9 mouse cellular contexts compared by ENCODE assay signal in genomic region chr16:97804680-97805547, GRCm38 (mm10). TPM values are rescaled to one million over a fixed set of nuclear protein-coding genes. Genes with fewer than 3 reads are reported as not detected.
DNase-seq lines count a peak whose midpoint lies in the region; ATAC-seq and TF ChIP-seq lines count a peak whose summit lies in the region.
"Had no signal": no experiment of that assay in that cellular context is flagged by ENCODE, and none has a peak within 500 bp of the region (broad histone marks: within the 10 kb centered on the region; RNA-seq: fewer than 3 reads in every experiment).

No protein-coding gene starts in this region.

- no peak overlapping the region for H3K27ac ChIP-seq in embryonic facial prominence, embryonic 14.5 days (replicated peaks; ENCODE audit: low read depth, low read length)
- H3K27ac ChIP-seq in heart, postnatal 0 days (ENCODE audit: low read depth): no peak overlapping the region
- H3K27ac ChIP-seq: limb, embryonic 13.5 days had no signal

- no peaks in the 10 kb centered on the region for H3K4me1 ChIP-seq in E14TG2a.4 (replicated peaks; ENCODE audit: low read depth, low read length)
- H3K4me1 ChIP-seq in embryonic facial prominence, embryonic 14.5 days (ENCODE audit: control insufficient read depth, insufficient read depth, low read length): no peaks in the 10 kb centered on the region
- H3K4me1 ChIP-seq in heart, postnatal 0 days (ENCODE audit: control insufficient read depth, insufficient read depth): no peaks in the 10 kb centered on the region
- H3K4me1 ChIP-seq in lung, adult 2 months (ENCODE audit: control insufficient read depth, insufficient read depth, low read length): no peaks in the 10 kb centered on the region
- H3K4me1 ChIP-seq: limb, embryonic 13.5 days had no signal

- no peak for TF ChIP-seq EP300 in heart, postnatal 0 days (IDR thresholded peaks at IDR 0.05; ENCODE audit: low read depth)

- H3K9ac ChIP-seq in embryonic facial prominence, embryonic 14.5 days (ENCODE audit: low read depth, low read length): no peak overlapping the region
- no peak overlapping the region for H3K9ac ChIP-seq in heart, postnatal 0 days (replicated peaks; ENCODE audit: low read depth, low read length)
- H3K9ac ChIP-seq: limb, embryonic 13.5 days had no signal

- H3K4me3 ChIP-seq in E14TG2a.4 (replicated peaks; ENCODE audit: low read length): no peak overlapping the region
- H3K4me3 ChIP-seq in embryonic facial prominence, embryonic 14.5 days (ENCODE audit: low read depth, low read length): no peak overlapping the region
- no peak overlapping the region for H3K4me3 ChIP-seq in heart, postnatal 0 days (ENCODE audit: low read depth, low read length)
- no peak overlapping the region for H3K4me3 ChIP-seq in lung, adult 2 months (replicated peaks; ENCODE audit: extremely low read depth, low read depth, low read length)
- H3K4me3 ChIP-seq: limb, embryonic 13.5 days had no signal

- H3K9me3 ChIP-seq in E14TG2a.4 (ENCODE audit: low read length): no peaks in the 10 kb centered on the region
- H3K9me3 ChIP-seq in embryonic facial prominence, embryonic 14.5 days (ENCODE audit: control insufficient read depth, low read length): no peaks in the 10 kb centered on the region
- H3K9me3 ChIP-seq in heart, postnatal 0 days (replicated peaks; ENCODE audit: control insufficient read depth, low read length): no peaks in the 10 kb centered on the region
- H3K9me3 ChIP-seq: limb, embryonic 13.5 days had no signal

- TF ChIP-seq CTCF in E14TG2a.4 (conservative IDR thresholded peaks at IDR 0.05; ENCODE audit: low read length): peak; percentile 50
- TF ChIP-seq CTCF in heart, postnatal 0 days (IDR thresholded peaks at IDR 0.05; ENCODE audit: low read depth): peak; percentile 84
- TF ChIP-seq CTCF in lung, adult 2 months (IDR thresholded peaks at IDR 0.05; ENCODE audit: insufficient read depth, low read length): peak; percentile 71

- peak; percentile 30; the same call in 1 of the 2 replicates for ATAC-seq in embryonic facial prominence, embryonic 14.5 days (ENCODE audit: low read depth)
- ATAC-seq in heart, postnatal 0 days (ENCODE audit: insufficient read depth, low read depth): no peak

- peaks cover 83% of the 10 kb centered on the region for H3K36me3 ChIP-seq in E14TG2a.4 (ENCODE audit: insufficient read depth, low read length)
- peaks cover 95% of the 10 kb centered on the region for H3K36me3 ChIP-seq in embryonic facial prominence, embryonic 14.5 days (ENCODE audit: control insufficient read depth, insufficient read depth, low read length)
- peaks cover 58% of the 10 kb centered on the region for H3K36me3 ChIP-seq in heart, postnatal 0 days (replicated peaks; ENCODE audit: control insufficient read depth, insufficient read depth, low read length)

- H3K4me2 ChIP-seq in embryonic facial prominence, embryonic 14.5 days (ENCODE audit: low read depth, low read length): no peak overlapping the region
- H3K4me2 ChIP-seq in heart, postnatal 0 days (ENCODE audit: low read depth, low read length): no peak overlapping the region
- H3K4me2 ChIP-seq: limb, embryonic 13.5 days had no signal

- H3K27me3 ChIP-seq in E14TG2a.4 (ENCODE audit: insufficient read depth, low read length): no peaks in the 10 kb centered on the region
- H3K27me3 ChIP-seq in embryonic facial prominence, embryonic 14.5 days (replicated peaks; ENCODE audit: control insufficient read depth, insufficient read depth, low read length): no peaks in the 10 kb centered on the region
- H3K27me3 ChIP-seq in heart, postnatal 0 days (ENCODE audit: control insufficient read depth, insufficient read depth, low read length): no peaks in the 10 kb centered on the region
- H3K27me3 ChIP-seq: limb, embryonic 13.5 days had no signal

- no peak for TF ChIP-seq POLR2A in lung, adult 2 months (IDR thresholded peaks at IDR 0.05; ENCODE audit: borderline replicate concordance, extremely low read depth, low read depth, low read length)

- peak; percentile 60 to 69 for DNase-seq in adrenal gland, postnatal 4 days (ENCODE audit: low spot score in 2 of 2)
- DNase-seq in embryonic facial prominence, embryonic 14.5 days (ENCODE audit: low spot score): peak; percentile 84
- DNase-seq in heart, postnatal 0 days (ENCODE audit: low spot score): peak; percentile 36
- DNase-seq in layer of hippocampus, adult 11-12 months (ENCODE audit: low spot score): peak; percentile 92
- DNase-seq in lung, adult 2 months: peak; percentile 78
- DNase-seq in right cerebral cortex, adult 18-20 months: peak; percentile 86
- DNase-seq in urinary bladder, adult 2 months (ENCODE audit: low spot score): peak; percentile 59

- 81% methylated on average over 7 of the region's 7 CpGs for WGBS in embryonic facial prominence, embryonic 14.5 days
- WGBS in heart, postnatal 0 days: 63% methylated on average over 7 of the region's 7 CpGs
- WGBS in lung, adult 2 months: 74% methylated on average over 7 of the region's 7 CpGs

RNA-seq across cellular contexts. Expression of gene Ripk4, which starts 41.3 kb away (rescaled TPM):
- 1 to 10 TPM in 1 of 2 experiments, under 1 TPM in 1; 0.34 to 1.5 TPM for total RNA-seq in adrenal gland, postnatal 4 days (2021)
- 11.1 and 13.8 TPM in 2 replicates for polyA plus RNA-seq in embryonic facial prominence, embryonic 14.5 days (2014; fragmentation: Nextera tagmentation; extraction: Ambion mirVana)
- total RNA-seq in heart, postnatal 0 days (2014; rRNA removed; ENCODE audit: low replicate concordance): 3.2 and 4.3 TPM in 2 replicates
- 1.1 and 1.3 TPM in 2 replicates for polyA plus RNA-seq in heart, postnatal 0 days (2015; fragmentation: Nextera tagmentation; extraction: Ambion mirVana)
- polyA plus RNA-seq in lung, adult 2 months (2012; rRNA removed): 15.5 and 16.7 TPM in 2 replicates
- 42.0 and 52.5 TPM in 2 replicates for polyA plus RNA-seq in urinary bladder, adult 2 months (2012; rRNA removed)

RNA-seq across cellular contexts. Expression of gene Prdm15, which starts 46.7 kb away (rescaled TPM):
- total RNA-seq in adrenal gland, postnatal 4 days (2021): 10 to 100 TPM; 11.1 to 13.1 TPM
- polyA plus RNA-seq in embryonic facial prominence, embryonic 14.5 days (2014; fragmentation: Nextera tagmentation; extraction: Ambion mirVana): 8.7 and 9.4 TPM in 2 replicates
- 1.4 and 23.7 TPM in 2 replicates for total RNA-seq in heart, postnatal 0 days (2014; rRNA removed; ENCODE audit: low replicate concordance)
- 2.3 TPM in 2 replicates for polyA plus RNA-seq in heart, postnatal 0 days (2015; fragmentation: Nextera tagmentation; extraction: Ambion mirVana)
- 7.5 and 11.0 TPM in 2 replicates for polyA plus RNA-seq in lung, adult 2 months (2012; rRNA removed)
- 7.2 and 7.3 TPM in 2 replicates for polyA plus RNA-seq in urinary bladder, adult 2 months (2012; rRNA removed)

Comparison
In these comparisons a context has a peak if more than half of its experiments do, and no peak if none do; other contexts are left out.
1. DNase-seq: peak in every context shown above with its lines; median percentile 92 in layer of hippocampus, adult 11-12 months; 86 in right cerebral cortex, adult 18-20 months; 84 in embryonic facial prominence, embryonic 14.5 days; 78 in lung, adult 2 months; 64 in adrenal gland, postnatal 4 days; 59 in urinary bladder, adult 2 months; 36 in heart, postnatal 0 days.